Mouse (Mus musculus) liver, embryonic 14.5 days (tissue): ENCODE measurements at regions not wholly inside any gene's neighbourhood (a gene's known extent, or its start where the extent isn't known, plus 50 kb on each side); places are given as distances from the start of the nearest gene placed in this dataset.

Experiments used
- CTCF ChIP-seq: IDR thresholded peaks from 2 replicates; pipeline ENCODE4 v1.5.1; 2016; ENCODE audit warnings: antibody characterized with exemption, low read depth, control low read depth
- EP300 ChIP-seq: IDR thresholded peaks from 2 replicates; pipeline ENCODE4 v1.6.1; 2016; ENCODE audit warnings: antibody characterized with exemption, low read depth

GRCm38 (mm10) chr5:85671121-85671520 is 394.3 kb downstream of the Cenpc1 start:
- no peak for TF ChIP-seq CTCF
- TF ChIP-seq EP300 = no peak
